Mouse (Mus musculus) kidney, postnatal 0 days (tissue): ENCODE measurements around the gene Ror2. TPM values are rescaled to one million over a fixed set of nuclear protein-coding genes. Genes with fewer than 3 reads are reported as not detected.

Experiments used
- ATAC-seq: fragments of 200-750 bp; cut with Nextera tagmentation; replicated peaks from 2 replicates; pipeline ENCODE4 v1.8.0; 2017; ENCODE audit warnings: low read depth, moderate number of reproducible peaks, moderate TSS enrichment, moderate library complexity; ENCODE audit not compliant: low FRiP score
- DNase-seq: peaks from one replicate; pipeline ENCODE4 v3.0.0-alpha.2; 2016; ENCODE audit warnings: low spot score
- H3K27ac ChIP-seq: fragments of 300-500 bp; sonication (generic); 2 replicates; pipeline ENCODE4 v1.5.1; 2014; ENCODE audit warnings: mild to moderate bottlenecking
- H3K27me3 ChIP-seq: fragments of 300-500 bp; sonication (generic); 2 replicates; pipeline ENCODE4 v1.6.1; 2014; ENCODE audit warnings: low read length, mixed read lengths; ENCODE audit not compliant: insufficient read depth
- H3K36me3 ChIP-seq: fragments of 300-500 bp; sonication (generic); 2 replicates; pipeline ENCODE4 v1.6.1; 2014; ENCODE audit warnings: low read length, mixed read lengths; ENCODE audit not compliant: insufficient read depth
- H3K4me1 ChIP-seq: fragments of 300-500 bp; sonication (generic); replicated peaks from 2 replicates; pipeline ENCODE4 v1.6.1; 2014; ENCODE audit warnings: antibody characterized with exemption, low read length, mixed read lengths; ENCODE audit not compliant: insufficient read depth
- H3K4me2 ChIP-seq: fragments of 300-500 bp; sonication (generic); 2 replicates; pipeline ENCODE4 v1.6.1; 2014; ENCODE audit warnings: mild to moderate bottlenecking, low read length, moderate library complexity, mixed read lengths
- H3K4me3 ChIP-seq: fragments of 300-500 bp; sonication (generic); replicated peaks from 2 replicates; pipeline ENCODE4 v1.5.1; 2014; ENCODE audit warnings: low read depth, low read length
- H3K9ac ChIP-seq: fragments of 300-500 bp; sonication (generic); 2 replicates; pipeline ENCODE4 v1.6.1; 2014; ENCODE audit warnings: low read depth, low read length
- H3K9me3 ChIP-seq: fragments of 300-500 bp; sonication (generic); replicated peaks from 2 replicates; pipeline ENCODE4 v1.6.1; 2016; ENCODE audit warnings: low read length, inconsistent platforms, mixed read lengths
- CTCF ChIP-seq: IDR thresholded peaks from 2 replicates; pipeline ENCODE4 v1.5.1; 2016; ENCODE audit warnings: antibody characterized with exemption, low read depth, mild to moderate bottlenecking, moderate library complexity
- WGBS: fragments of 180-500 bp; shearing (Covaris S2); extraction: QIAGEN DNeasy Blood & Tissue Kit; methylation state at CpG from one replicate; pipeline ENCODE4 v1.1.7; 2014; 5-methylcytosine and 5-hydroxymethylcytosine counted together
- polyA plus RNA-seq: library from polyadenylated mRNA; unstranded; fragments of >200 nt; fragmentation: Nextera tagmentation; extraction: Ambion mirVana; gene quantifications from 2 replicates; pipeline ENCODE4 v1.2.1, GENCODE M21; 2015

Gene Ror2
- polyA plus RNA-seq, 1 experiment from 2014 or later, result 7.4 TPM

GRCm38 (mm10) chr13:53200121-53200520 is 85.8 kb downstream of the Ror2 start:
- ATAC-seq (no peak), DNase-seq (no peak)
- Histone ChIP-seq H3K4me2 (no peak overlapping the region), H3K9ac (no peak overlapping the region), H3K27ac (no peak overlapping the region), H3K4me1 (peaks cover 20% of the 10 kb centered on the region), H3K9me3 (no peaks in the 10 kb centered on the region), H3K36me3 (no peaks in the 10 kb centered on the region), H3K27me3 (no peaks in the 10 kb centered on the region), H3K4me3 (no peak overlapping the region)
- no peak for TF ChIP-seq CTCF
- WGBS, result 81% methylated on average over 4 of the region's 4 CpGs

- ATAC-seq (no peak), DNase-seq (no peak)
- no peaks in the 10 kb centered on the region; the same call in 1 of the 2 replicates for H3K27me3 ChIP-seq
- no peak overlapping the region for H3K4me2 ChIP-seq
- no peak overlapping the region for H3K27ac ChIP-seq
- H3K9me3 ChIP-seq, result no peaks in the 10 kb centered on the region
- H3K9ac ChIP-seq, result no peak overlapping the region
- TF ChIP-seq CTCF, result no peak
- H3K36me3 ChIP-seq, result no peaks in the 10 kb centered on the region
- no peak overlapping the region for H3K4me3 ChIP-seq
- peaks cover 17% of the 10 kb centered on the region for H3K4me1 ChIP-seq
- WGBS, result 87% methylated on average over 7 of the region's 7 CpGs
Observed at GRCm38 (mm10) chr13:53199262-53199661, 86.7 kb downstream of the Ror2 start.

GRCm38 (mm10) chr13:53196690-53197089 is 89.2 kb downstream of the Ror2 start:
- ATAC-seq (no peak), DNase-seq (no peak)
- Histone ChIP-seq H3K36me3 (no peaks in the 10 kb centered on the region), H3K4me3 (no peak overlapping the region), H3K9ac (no peak overlapping the region), H3K27me3 (no peaks in the 10 kb centered on the region; the same call in 1 of the 2 replicates), H3K27ac (no peak overlapping the region), H3K4me1 (peaks cover 13% of the 10 kb centered on the region), H3K4me2 (no peak overlapping the region), H3K9me3 (no peaks in the 10 kb centered on the region)
- 45% methylated on average over 7 of the region's 7 CpGs for WGBS
- TF ChIP-seq CTCF, result no peak

GRCm38 (mm10) chr13:53195951-53196677 is 89.8 kb downstream of the Ror2 start:
- TF ChIP-seq CTCF, result no peak

GRCm38 (mm10) chr13:53194306-53194705 is 91.6 kb downstream of the Ror2 start:
- Histone ChIP-seq H3K4me2 (no peak overlapping the region), H3K9ac (no peak overlapping the region), H3K9me3 (no peaks in the 10 kb centered on the region), H3K27ac (no peak overlapping the region), H3K27me3 (no peaks in the 10 kb centered on the region; the same call in 1 of the 2 replicates), H3K4me1 (peaks cover 6% of the 10 kb centered on the region; the same call in 1 of the 2 replicates), H3K4me3 (no peak overlapping the region), H3K36me3 (no peaks in the 10 kb centered on the region)
- no peak for ATAC-seq
- no peak for DNase-seq
- TF ChIP-seq CTCF, result no peak
- 82% methylated on average over 15 of the region's 15 CpGs for WGBS

More at GRCm38 (mm10) chr13:53195951-53196677, 89.8 kb downstream of the Ror2 start:
- Histone ChIP-seq H3K4me2 (no peak overlapping the region), H3K36me3 (no peaks in the 10 kb centered on the region), H3K27me3 (no peaks in the 10 kb centered on the region; the same call in 1 of the 2 replicates), H3K27ac (no peak overlapping the region), H3K9ac (no peak overlapping the region), H3K9me3 (no peaks in the 10 kb centered on the region), H3K4me1 (peaks cover 8% of the 10 kb centered on the region), H3K4me3 (no peak overlapping the region)
- no peak for ATAC-seq
- 75% methylated on average over 6 of the region's 6 CpGs for WGBS
- DNase-seq, result peak; percentile 68

GRCm38 (mm10) chr13:53193713-53194112 is 92.2 kb downstream of the Ror2 start:
- no peak for ATAC-seq
- H3K9me3 ChIP-seq, result no peaks in the 10 kb centered on the region
- H3K27me3 ChIP-seq, result no peaks in the 10 kb centered on the region; the same call in 1 of the 2 replicates
- H3K36me3 ChIP-seq, result no peaks in the 10 kb centered on the region
- no peak for TF ChIP-seq CTCF
- DNase-seq, result peak; percentile 68
- 22% methylated on average over 6 of the region's 6 CpGs for WGBS
- H3K4me3 ChIP-seq, result no peak overlapping the region
- H3K4me1 ChIP-seq, result peaks cover 6% of the 10 kb centered on the region; the same call in 1 of the 2 replicates
- no peak overlapping the region for H3K9ac ChIP-seq
- H3K27ac ChIP-seq, result no peak overlapping the region
- 0 out of 2 replicates have a peak overlapping the region, but pooled peaks have one; percentile 3 for H3K4me2 ChIP-seq
